Mouse (Mus musculus) embryonic fibroblast, embryonic 13.5 days (primary cell): ENCODE data around the gene Zdhhc12.

Experiments
- CTCF ChIP-seq: IDR thresholded peaks from 2 replicates; pipeline ENCODE4 v1.5.1; 2011; ENCODE audit warnings: mild to moderate bottlenecking, control low read depth, low read length, moderate library complexity, borderline replicate concordance; ENCODE audit not compliant: insufficient read depth
- POLR2A ChIP-seq: IDR thresholded peaks from 2 replicates; pipeline ENCODE4 v1.6.1; 2011; ENCODE audit warnings: low read depth, mild to moderate bottlenecking, control low read depth, low read length, moderate library complexity

- TF ChIP-seq CTCF, result no peak
- no peak for TF ChIP-seq POLR2A
Measured at GRCm38 (mm10) chr2:30072875-30073274, 20.6 kb downstream of the Zdhhc12 start.
